Mouse (Mus musculus): ENCODE measurements around the gene Spaar. TPM values are rescaled to one million over a fixed set of nuclear protein-coding genes. Genes with fewer than 3 reads are reported as not detected.
A peak's percentile ranks its signal among the peaks of the same experiment; 100 is the strongest.

Spaar gene
- total RNA-seq, 2 experiments from 2014 or later, result 0.62 to 1.1 TPM

- no peak for DNase-seq (ENCODE audit: low spot score in 2 of 2)
- intact Hi-C loops (cut with DNase I), result no loop called here
These were observed 1.9 kb upstream of the Spaar start for GRCm38 (mm10) chr4:43727718-43728575.

- DNase-seq (ENCODE audit: low spot score in 2 of 2), result no peak
- intact Hi-C loops (cut with DNase I), result no loop called here
These were observed 1.3 kb upstream of the Spaar start for GRCm38 (mm10) chr4:43728576-43728954.

- intact Hi-C loops (cut with DNase I), result no loop called here
These were observed 708 bp upstream of the Spaar start for GRCm38 (mm10) chr4:43729126-43729525.

GRCm38 (mm10) chr4:43730750-43731297 is 990 bp downstream of the Spaar start:
- DNase-seq (ENCODE audit: low spot score in 2 of 2), result no peak
- intact Hi-C loops (cut with DNase I), result no loop called here

More at GRCm38 (mm10) chr4:43729126-43729525, 708 bp upstream of the Spaar start:
- DNase-seq (ENCODE audit: low spot score in 2 of 2), result no peak

- no peak for DNase-seq (ENCODE audit: low spot score in 2 of 2)
- intact Hi-C loops (cut with DNase I), result no loop called here
These were observed 2.3 kb downstream of the Spaar start for GRCm38 (mm10) chr4:43732171-43732570.

- no peak for DNase-seq (ENCODE audit: low spot score in 2 of 2)
- intact Hi-C loops (cut with DNase I), result no loop called here
These were observed 3.4 kb downstream of the Spaar start for GRCm38 (mm10) chr4:43733186-43733585.

- no peak for DNase-seq (ENCODE audit: low spot score in 2 of 2)
- intact Hi-C loops (cut with DNase I), result no loop called here
These were observed 7.3 kb downstream of the Spaar start for GRCm38 (mm10) chr4:43737144-43737543.

GRCm38 (mm10) chr4:43738989-43739674 is 9.3 kb downstream of the Spaar start:
- intact Hi-C loops (cut with DNase I), result no loop called here
- DNase-seq (ENCODE audit: low spot score in 2 of 2), result no peak

- intact Hi-C loops (cut with DNase I), result no loop called here
- DNase-seq (ENCODE audit: low spot score in 2 of 2), result no peak
These were observed 11.7 kb downstream of the Spaar start for GRCm38 (mm10) chr4:43741526-43741925.

- intact Hi-C loops (cut with DNase I), result no loop called here
- DNase-seq (ENCODE audit: low spot score in 2 of 2), result no peak
These were observed 12.8 kb downstream of the Spaar start for GRCm38 (mm10) chr4:43742637-43743036.

- intact Hi-C loops (cut with DNase I), result no loop called here
- no peak for DNase-seq (ENCODE audit: low spot score in 2 of 2)
These were observed 13.3 kb downstream of the Spaar start for GRCm38 (mm10) chr4:43743099-43743498.

- no peak for DNase-seq (ENCODE audit: low spot score in 2 of 2)
- intact Hi-C loops (cut with DNase I), result loop anchor here (5.0 kb wide), 1 partner anchor 117 kb away; no protein-coding TSS in a partner anchor
These were observed 15.4 kb downstream of the Spaar start for GRCm38 (mm10) chr4:43745187-43745586.

GRCm38 (mm10) chr4:43757213-43757612 is 27.4 kb downstream of the Spaar start:
- DNase-seq (ENCODE audit: low spot score in 2 of 2), result no peak
- intact Hi-C loops (cut with DNase I), result no loop called here

- intact Hi-C loops (cut with DNase I), result loop anchor here (10.0 kb wide), 1 partner anchor 225 kb away; the partner anchor contains the start of gene Ccin
- DNase-seq (ENCODE audit: low spot score in 2 of 2), result peak in 1 of 2 experiments; percentile 4
These were observed 30.0 kb downstream of the Spaar start for GRCm38 (mm10) chr4:43759571-43760418.

- DNase-seq (ENCODE audit: low spot score in 2 of 2), result peak in 1 of 2 experiments; percentile 4
- intact Hi-C loops (cut with DNase I), result loop anchor here (10.0 kb wide), 1 partner anchor 224 kb away; the partner anchor contains the start of gene Ccin
These were observed 30.6 kb downstream of the Spaar start for GRCm38 (mm10) chr4:43760460-43760859.

- intact Hi-C loops (cut with DNase I), result loop anchor here (10.0 kb wide), 1 partner anchor 223 kb away; the partner anchor contains the start of gene Ccin
- DNase-seq (ENCODE audit: low spot score in 2 of 2), result no peak
These were observed 31.5 kb downstream of the Spaar start for GRCm38 (mm10) chr4:43761336-43761735.

GRCm38 (mm10) chr4:43763410-43763809 is 33.6 kb downstream of the Spaar start:
- intact Hi-C loops (cut with DNase I), result loop anchor here (1.0 to 10.0 kb wide), 2 partner anchors 94 to 221 kb away; partner anchors contain the start of gene Ccin
- peak; percentile 26 to 58 for DNase-seq (ENCODE audit: low spot score in 2 of 2)

GRCm38 (mm10) chr4:43768341-43768740 is 38.5 kb downstream of the Spaar start:
- DNase-seq (ENCODE audit: low spot score in 2 of 2), result no peak
- intact Hi-C loops (cut with DNase I), result loop anchor here (10.0 kb wide), 1 partner anchor 216 kb away; the partner anchor contains the start of gene Ccin

- intact Hi-C loops (cut with DNase I), result loop anchor here (10.0 kb wide), 1 partner anchor 215 kb away; the partner anchor contains the start of gene Ccin
- DNase-seq (ENCODE audit: low spot score in 2 of 2), result no peak
These were observed 39.5 kb downstream of the Spaar start for GRCm38 (mm10) chr4:43769374-43769773.

Data from left cerebral cortex, postnatal 36 days (tissue).